Mouse (Mus musculus): ENCODE measurements around the gene Lypd4.
"Not testable (repeated sequence)": the region's sequence is repeated elsewhere in the genome, so short reads cannot be mapped to it uniquely, and the experiment has no call there.

The Lypd4 gene

DNA sequence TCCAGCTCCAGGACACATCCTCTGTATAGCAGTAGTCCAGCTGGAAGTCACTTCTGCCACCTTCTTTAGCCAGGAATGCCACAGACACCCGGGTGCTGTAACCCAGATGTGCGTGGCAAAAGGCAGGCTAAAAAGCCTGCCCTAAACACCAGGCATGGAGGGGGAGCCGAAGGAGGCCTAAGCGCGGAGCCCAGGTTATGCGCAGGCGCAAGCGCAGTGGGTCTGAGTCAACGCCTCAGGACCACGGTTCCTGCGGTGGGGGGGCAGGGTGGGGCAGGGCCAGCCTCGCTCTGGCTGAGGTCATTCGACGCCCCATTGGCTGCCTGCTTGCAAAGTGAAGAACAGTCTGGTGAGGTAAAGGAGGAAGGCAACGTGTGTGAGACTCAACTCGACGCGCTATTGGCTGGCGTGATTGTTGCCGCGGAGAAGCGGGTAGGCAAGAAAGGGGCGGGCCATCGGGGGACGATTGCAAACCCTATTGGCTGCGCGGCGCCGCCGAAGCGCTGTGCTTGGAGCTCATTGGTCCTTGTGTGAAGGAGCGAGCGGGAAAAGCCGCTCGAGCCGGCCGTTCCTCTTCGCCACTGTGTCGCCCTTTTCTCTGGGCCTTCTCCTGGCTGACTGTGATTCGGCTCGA, at the start of gene Lypd4, which contains the start of gene Dmrtc2:
Gene Lypd4 (minus strand): TSS at position 410 of the 634 bp plus-strand sequence.
Gene Dmrtc2 (plus strand): TSS at position 526 of the 634 bp plus-strand sequence.
- no peak for DNase-seq (ENCODE audit: low spot score in 2 of 2)

GRCm38 (mm10) chr7:24918763-24919323, 49.1 kb upstream of the Lypd4 start:
- no peak for DNase-seq (ENCODE audit: low spot score in 2 of 2)

GRCm38 (mm10) chr7:24912480-24912879, 42.7 kb upstream of the Lypd4 start:
- no peak for DNase-seq (ENCODE audit: low spot score in 2 of 2)

DNA sequence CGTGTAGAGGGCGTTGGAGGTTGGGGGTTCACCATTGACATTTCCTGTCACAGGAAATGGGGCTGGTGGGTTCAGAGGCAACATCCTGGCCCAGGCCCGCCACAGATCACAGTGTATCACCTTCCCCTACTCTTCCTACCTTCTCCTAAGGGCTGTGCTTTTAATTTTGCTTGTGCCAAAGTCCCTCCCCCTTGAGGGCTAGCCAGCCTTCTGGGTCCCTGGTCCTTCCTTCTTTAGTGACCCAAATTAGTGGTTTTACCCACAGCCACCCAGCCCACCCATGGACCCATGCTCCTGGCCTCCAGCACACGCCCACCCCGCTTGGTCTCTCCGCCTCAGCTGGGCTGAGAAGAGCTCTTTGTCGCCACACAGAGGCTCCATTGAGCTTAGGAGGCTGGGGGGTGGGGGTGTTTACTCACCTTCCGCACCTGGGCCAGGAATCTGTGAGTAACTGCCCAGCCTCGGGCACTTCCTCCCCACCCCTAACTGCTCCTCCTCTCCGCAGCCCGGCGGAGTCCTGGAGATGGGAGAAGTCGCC, 37.5 kb upstream of the Lypd4 start:
- no peak for DNase-seq (ENCODE audit: low spot score in 2 of 2)

- no peak for DNase-seq (ENCODE audit: low spot score in 2 of 2)
Measured at GRCm38 (mm10) chr7:24906551-24906950, 36.8 kb upstream of the Lypd4 start.

- DNase-seq (ENCODE audit: low spot score in 2 of 2) = peak in 1 of 2 experiments; percentile 68
Measured at GRCm38 (mm10) chr7:24904936-24905335, 35.2 kb upstream of the Lypd4 start.

GRCm38 (mm10) chr7:24904070-24904483, 34.3 kb upstream of the Lypd4 start:
- peak; percentile 98 for DNase-seq (ENCODE audit: low spot score in 2 of 2)

GRCm38 (mm10) chr7:24903444-24903825, 33.7 kb upstream of the Lypd4 start:
- no peak for DNase-seq (ENCODE audit: low spot score in 2 of 2)

- peak; percentile 41 to 49 for DNase-seq (ENCODE audit: low spot score in 2 of 2)
Measured at GRCm38 (mm10) chr7:24902630-24903443, 33.1 kb upstream of the Lypd4 start, which contains the start of gene Arhgef1. Arhgef1 (plus strand) TSS chr7:24902912.

DNA sequence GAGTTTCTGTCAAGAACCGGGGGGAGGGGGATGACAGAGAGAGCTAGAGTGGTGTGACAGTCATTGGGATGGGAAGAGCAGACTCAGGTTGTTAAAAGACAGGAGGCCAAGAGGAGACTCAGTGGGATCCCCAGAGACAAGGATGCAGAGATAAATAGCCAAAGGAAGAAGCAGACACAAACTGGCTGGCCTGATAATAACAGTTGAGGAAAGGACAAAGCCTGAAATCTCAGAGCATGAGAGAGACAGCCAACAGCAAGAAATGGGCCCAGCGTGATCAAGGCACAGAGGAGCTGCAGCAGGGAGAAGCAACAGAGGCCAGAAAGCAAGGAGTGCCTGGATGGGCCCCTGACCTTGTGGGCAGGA, 32.5 kb upstream of the Lypd4 start:
- DNase-seq (ENCODE audit: low spot score in 2 of 2) = no peak

DNA sequence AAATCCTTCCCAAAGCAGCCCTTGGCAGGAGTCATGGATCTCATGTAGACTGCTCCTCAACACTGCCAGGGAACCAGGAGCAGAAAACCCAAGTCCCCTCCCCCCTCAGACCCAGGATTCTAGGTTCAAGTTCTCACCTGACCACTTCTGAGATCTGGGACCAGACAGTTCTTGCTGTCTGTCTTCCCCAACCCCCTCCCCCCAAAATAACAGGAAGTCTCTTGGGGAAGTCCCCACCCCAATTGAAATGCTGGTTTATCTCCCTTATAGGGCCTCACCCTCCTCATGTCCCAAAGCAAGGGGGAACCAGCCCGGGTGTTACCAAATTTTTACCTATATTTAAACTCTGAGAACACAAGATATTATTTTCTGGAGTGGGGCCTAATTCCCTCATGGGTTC, 32.1 kb upstream of the Lypd4 start:
- no peak for DNase-seq (ENCODE audit: low spot score in 2 of 2)

- DNase-seq (ENCODE audit: low spot score in 2 of 2) = no peak
Measured at GRCm38 (mm10) chr7:24901114-24901513, 31.4 kb upstream of the Lypd4 start.

DNA sequence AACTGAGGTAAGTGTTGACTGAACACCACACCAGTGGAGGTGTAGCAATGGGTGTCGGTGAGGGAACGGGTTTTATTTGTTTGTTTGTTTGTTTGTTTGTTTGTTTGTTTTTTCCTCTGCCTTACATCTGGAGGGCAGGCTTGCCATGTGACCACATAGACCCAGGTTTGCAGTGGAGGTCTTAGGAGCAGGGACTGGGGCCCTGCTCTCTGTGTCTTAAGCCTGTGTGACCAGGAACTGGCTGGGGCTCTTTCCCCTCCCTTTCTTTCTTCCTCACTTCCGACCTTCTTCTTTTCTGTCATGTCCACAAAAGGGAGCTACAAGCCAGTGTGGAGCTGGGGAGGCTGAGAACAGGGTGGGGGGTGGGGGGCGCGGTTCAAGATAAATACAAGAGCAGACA, 28.2 kb upstream of the Lypd4 start:
- DNase-seq (ENCODE audit: low spot score in 2 of 2) = no peak

DNA sequence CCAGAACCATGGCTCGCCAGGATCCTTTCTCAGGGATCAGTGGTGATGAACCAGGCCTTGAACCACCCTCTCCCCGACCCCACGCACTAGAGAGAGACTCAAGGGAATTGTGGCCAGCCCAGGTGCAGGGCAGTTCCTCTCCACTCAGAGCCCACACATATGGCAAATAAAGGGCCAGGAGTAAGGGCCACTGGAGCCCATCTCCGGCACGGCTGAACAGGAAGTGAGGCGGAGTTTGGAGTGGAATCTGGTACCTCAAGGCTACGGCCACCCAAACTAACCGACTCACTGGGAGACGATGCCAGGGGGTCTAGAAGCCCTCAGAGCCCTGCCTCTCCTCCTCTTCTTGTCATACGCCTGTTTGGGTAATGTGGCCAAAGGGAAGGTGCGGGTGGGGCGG, 27.5 kb upstream of the Lypd4 start, which contains the start of gene Cd79a:
Gene Cd79a (plus strand): TSS at position 158 of the 400 bp plus-strand sequence.
- DNase-seq (ENCODE audit: low spot score in 2 of 2) = no peak

- no peak for DNase-seq (ENCODE audit: low spot score in 2 of 2)
Measured at GRCm38 (mm10) chr7:24896269-24896668, 26.5 kb upstream of the Lypd4 start.

DNA sequence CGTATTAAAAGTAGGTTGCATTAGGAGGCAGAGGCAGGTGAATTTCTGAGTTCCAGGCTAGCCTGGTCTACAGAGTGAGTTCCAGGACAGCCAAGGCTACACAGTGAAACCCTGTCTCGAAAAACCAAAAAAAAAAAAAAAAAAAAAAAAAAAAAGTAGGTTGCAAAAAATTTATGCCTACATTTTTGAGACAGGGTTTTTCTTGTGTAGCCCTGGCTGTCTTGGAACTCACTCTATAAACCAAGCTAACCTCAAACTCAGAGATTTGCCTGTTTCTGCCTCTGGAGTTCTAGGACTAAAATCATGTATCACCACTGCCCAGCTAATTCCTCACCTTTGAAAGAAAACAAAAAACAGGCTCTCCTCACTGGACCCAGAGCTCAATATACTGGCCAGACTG, 26.0 kb upstream of the Lypd4 start:
- DNase-seq (ENCODE audit: low spot score in 2 of 2) = not testable (repeated sequence)

DNA sequence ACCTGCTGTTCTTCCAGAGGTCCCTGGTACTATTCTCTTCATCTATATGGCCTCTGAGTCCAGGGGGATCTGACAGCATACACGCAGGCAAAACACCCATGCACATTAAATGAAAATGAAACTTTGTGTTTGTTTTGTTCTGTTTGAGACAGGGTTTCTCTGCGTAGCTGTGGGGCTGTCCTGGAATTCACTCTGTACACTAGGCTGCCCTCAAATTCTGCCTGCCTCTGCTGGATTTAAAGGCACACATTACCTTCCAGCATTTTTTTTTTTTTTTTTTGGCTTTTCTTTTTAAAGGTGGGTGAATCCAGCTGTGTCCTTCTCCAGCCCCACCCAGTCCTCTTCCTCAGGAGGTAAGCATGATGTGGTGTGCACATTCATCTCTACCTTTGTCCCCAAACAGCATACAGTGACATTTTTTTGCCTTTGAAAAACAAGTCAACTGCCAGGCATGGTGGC, 22.4 kb upstream of the Lypd4 start:
- no peak for DNase-seq (ENCODE audit: low spot score in 2 of 2)

GRCm38 (mm10) chr7:24891241-24892124, 21.7 kb upstream of the Lypd4 start:
- DNase-seq (ENCODE audit: low spot score in 2 of 2) = no peak

- DNase-seq (ENCODE audit: low spot score in 2 of 2) = peak; percentile 79 to 82
Measured at GRCm38 (mm10) chr7:24890281-24891216, 20.8 kb upstream of the Lypd4 start.
